Mouse (Mus musculus): ENCODE measurements at regions not wholly inside any gene's neighbourhood (a gene's known extent, or its start where the extent isn't known, plus 50 kb on each side); places are given as distances from the start of the nearest gene placed in this dataset.
"Not testable (repeated sequence)": the region's sequence is repeated elsewhere in the genome, so short reads cannot be mapped to it uniquely, and the experiment has no call there.

GRCm38 (mm10) chr4:153604695-153605485 is 122.3 kb upstream of the Ajap1 start:
- intact Hi-C loops (cut with DNase I): no loop called here
- DNase-seq (ENCODE audit: low spot score in 2 of 2): no peak

DNA sequence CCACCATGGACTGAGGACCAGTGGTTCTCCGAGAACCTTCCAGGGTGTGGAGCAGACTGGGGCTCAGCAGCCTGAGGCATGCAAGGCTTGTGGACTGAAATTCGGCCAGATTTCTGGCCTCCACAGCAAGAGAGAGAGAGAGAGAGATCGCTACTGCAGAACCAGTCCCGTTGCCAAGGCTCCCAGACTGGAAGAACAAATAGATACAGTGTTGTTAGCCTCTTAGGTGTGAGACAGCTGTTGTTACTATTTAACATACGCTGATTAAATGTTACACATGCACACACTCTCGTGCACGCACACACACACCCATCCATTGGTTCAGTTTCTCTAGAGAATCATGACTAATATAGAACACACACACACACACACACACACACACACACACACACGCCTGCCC is 133.4 kb upstream of the Ajap1 start:
- intact Hi-C loops (cut with DNase I): no loop called here
- peak; percentile 28 to 53 for DNase-seq (ENCODE audit: low spot score in 2 of 2)

DNA sequence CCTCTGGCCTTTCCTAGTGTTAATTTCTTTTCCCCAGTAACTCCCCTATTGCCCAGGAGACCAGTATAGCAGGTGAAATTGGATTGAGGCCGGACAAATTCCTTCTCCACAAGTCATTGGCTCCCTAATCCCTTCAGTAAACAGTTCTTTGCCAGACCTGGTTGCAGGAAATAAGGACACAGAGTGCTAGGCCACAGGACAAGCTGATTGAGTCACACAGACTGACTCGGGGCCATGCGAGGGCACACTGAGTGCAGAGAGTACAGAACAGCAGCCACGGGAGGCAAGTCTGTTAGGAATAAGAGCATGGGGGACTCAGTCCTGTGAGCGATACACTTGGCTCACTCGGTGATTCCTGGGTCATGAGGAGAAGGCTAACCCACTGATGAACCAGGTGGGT is 134.3 kb upstream of the Ajap1 start:
- intact Hi-C loops (cut with DNase I): no loop called here

GRCm38 (mm10) chr4:153620871-153621270 is 138.3 kb upstream of the Ajap1 start:
- no peak for DNase-seq (ENCODE audit: low spot score in 2 of 2)
- intact Hi-C loops (cut with DNase I): no loop called here

More for the DNA sequence above, 134.3 kb upstream of the Ajap1 start:
- DNase-seq (ENCODE audit: low spot score in 2 of 2): no peak

GRCm38 (mm10) chr4:153631161-153631560 is 148.6 kb upstream of the Ajap1 start:
- intact Hi-C loops (cut with DNase I): no loop called here
- DNase-seq (ENCODE audit: low spot score in 2 of 2): no peak

GRCm38 (mm10) chr4:153632056-153632455 is 149.4 kb upstream of the Ajap1 start:
- no peak for DNase-seq (ENCODE audit: low spot score in 2 of 2)
- intact Hi-C loops (cut with DNase I): no loop called here

DNA sequence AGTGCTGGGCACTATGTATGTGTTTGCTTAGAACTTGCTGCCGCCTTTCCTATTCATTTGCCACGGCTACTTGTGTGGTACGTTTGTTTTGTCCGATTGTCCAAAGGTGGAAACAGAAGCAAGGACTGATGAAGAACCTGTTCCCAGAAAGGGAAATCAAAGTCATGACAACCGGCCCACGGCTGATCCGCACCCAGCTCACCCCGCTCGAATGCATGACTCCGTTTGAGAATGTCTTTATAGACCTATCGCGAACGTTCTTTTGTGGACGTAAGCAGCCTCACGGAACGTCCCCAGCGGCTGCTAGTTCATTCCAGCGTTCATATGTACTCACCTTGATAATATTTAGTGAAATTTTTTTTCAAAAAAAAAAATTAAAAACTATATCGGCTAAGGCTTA is 149.9 kb upstream of the Ajap1 start:
- intact Hi-C loops (cut with DNase I): no loop called here
- no peak for DNase-seq (ENCODE audit: low spot score in 2 of 2)

GRCm38 (mm10) chr4:153633260-153633659 is 150.6 kb upstream of the Ajap1 start:
- no peak for DNase-seq (ENCODE audit: low spot score in 2 of 2)
- intact Hi-C loops (cut with DNase I): no loop called here

DNA sequence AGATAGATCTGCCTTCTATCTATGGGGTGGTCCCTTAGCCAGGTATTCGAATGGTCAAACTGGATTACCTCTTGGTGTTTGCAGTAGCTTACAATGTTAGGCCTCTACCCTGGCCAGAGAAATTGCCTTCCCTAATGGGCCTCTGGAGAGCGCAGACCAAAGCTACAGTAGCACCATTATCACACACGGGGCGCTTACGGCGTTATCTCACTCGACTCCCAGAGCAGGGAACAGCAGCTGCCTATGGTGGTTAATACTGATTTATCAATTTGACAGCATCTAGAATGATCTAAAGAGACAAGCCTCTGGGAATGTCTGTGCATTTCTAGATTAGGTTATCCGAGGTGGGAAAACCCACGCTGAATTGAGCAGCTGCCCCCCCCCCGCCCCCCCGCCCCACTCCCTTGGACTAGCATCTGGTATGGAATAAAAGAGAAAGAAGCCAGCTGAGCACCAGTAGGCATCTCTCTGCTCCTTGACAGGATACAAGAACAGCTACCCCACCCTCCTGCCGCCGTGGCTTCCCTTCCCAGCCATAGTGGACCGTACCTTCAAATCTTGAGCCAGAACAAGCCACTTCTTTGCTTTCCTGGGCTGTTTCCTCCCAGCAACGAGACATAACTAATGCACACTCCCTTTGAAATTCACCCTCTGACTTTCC is 151.7 kb upstream of the Ajap1 start:
- DNase-seq (ENCODE audit: low spot score in 2 of 2): no peak
- intact Hi-C loops (cut with DNase I): no loop called here

GRCm38 (mm10) chr4:153637989-153638388 is 155.4 kb upstream of the Ajap1 start:
- intact Hi-C loops (cut with DNase I): no loop called here
- no peak for DNase-seq (ENCODE audit: low spot score in 2 of 2)

- DNase-seq (ENCODE audit: low spot score in 2 of 2): no peak
- intact Hi-C loops (cut with DNase I): no loop called here
Observed at GRCm38 (mm10) chr4:153651849-153652248, 169.2 kb upstream of the Ajap1 start.

GRCm38 (mm10) chr4:153652841-153653240 is 170.2 kb upstream of the Ajap1 start:
- intact Hi-C loops (cut with DNase I): no loop called here

DNA sequence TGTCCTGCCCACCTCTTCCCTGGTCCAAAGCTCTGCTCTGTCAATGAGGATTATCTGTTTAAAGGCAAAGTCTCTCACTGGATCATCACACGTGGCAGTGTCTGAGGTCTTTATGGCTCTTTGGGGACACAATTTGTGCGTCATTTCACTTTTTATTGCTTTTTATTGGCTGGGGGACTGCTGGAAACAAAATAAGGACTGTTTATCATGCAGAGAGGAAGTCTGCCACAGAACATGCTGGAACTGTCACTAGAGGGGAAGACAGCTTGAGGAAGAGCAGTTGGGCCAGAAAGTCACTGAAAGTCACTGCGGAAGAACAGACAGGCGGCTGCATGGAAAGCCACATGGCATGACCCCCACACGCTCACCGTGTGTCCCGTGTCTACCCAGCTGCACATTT is 180.1 kb upstream of the Ajap1 start:
- DNase-seq (ENCODE audit: low spot score in 2 of 2): no peak
- intact Hi-C loops (cut with DNase I): no loop called here

More at GRCm38 (mm10) chr4:153652841-153653240, 170.2 kb upstream of the Ajap1 start:
- DNase-seq (ENCODE audit: low spot score in 2 of 2): peak; percentile 61 to 77

- DNase-seq (ENCODE audit: low spot score in 2 of 2); intact Hi-C loops (cut with DNase I): not testable (repeated sequence)
Observed at GRCm38 (mm10) chr4:153666626-153667236, 184.1 kb upstream of the Ajap1 start.

- no peak for DNase-seq (ENCODE audit: low spot score in 2 of 2)
- intact Hi-C loops (cut with DNase I): no loop called here
Observed at GRCm38 (mm10) chr4:153669070-153669469, 186.5 kb upstream of the Ajap1 start.

DNA sequence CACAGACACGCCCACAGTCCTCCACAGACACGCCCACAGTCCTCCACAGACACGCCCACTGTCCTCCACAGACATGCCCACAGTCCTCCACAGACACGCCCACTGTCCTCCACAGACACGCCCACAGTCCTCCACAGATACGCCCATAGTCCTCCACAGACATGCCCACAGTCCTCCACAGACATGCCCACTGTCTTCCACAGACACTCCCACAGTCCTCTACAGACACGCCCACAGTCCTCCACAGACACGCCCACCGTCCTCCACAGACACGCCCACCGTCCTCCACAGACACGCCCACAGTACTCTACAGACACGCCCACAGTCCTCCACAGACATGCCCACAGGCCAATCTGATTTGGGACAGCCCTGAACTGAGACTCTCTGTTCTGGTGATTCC is 187.6 kb upstream of the Ajap1 start:
- no peak for DNase-seq (ENCODE audit: low spot score in 2 of 2)
- intact Hi-C loops (cut with DNase I): no loop called here

DNA sequence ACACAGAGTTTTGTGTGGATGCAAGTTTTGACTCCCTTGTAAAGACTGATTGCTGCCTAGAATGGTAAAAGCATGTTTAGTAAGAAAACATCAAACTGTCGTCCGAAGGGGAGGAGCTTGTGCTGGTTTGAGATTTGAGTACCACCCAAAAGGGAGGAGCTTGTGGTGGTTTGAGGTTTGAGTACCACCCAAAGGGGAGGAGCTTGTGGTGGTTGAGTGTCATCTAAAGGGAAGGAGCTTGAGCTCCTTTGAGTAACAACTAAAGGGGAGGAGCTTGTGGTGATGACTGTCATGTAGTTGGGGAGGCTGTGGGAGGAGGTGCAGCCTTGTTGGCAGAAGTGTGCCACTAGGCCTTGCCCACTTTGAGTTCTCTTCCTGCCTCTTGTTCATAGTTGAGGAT is 192.8 kb upstream of the Ajap1 start:
- intact Hi-C loops (cut with DNase I): no loop called here
- no peak for DNase-seq (ENCODE audit: low spot score in 2 of 2)

DNA sequence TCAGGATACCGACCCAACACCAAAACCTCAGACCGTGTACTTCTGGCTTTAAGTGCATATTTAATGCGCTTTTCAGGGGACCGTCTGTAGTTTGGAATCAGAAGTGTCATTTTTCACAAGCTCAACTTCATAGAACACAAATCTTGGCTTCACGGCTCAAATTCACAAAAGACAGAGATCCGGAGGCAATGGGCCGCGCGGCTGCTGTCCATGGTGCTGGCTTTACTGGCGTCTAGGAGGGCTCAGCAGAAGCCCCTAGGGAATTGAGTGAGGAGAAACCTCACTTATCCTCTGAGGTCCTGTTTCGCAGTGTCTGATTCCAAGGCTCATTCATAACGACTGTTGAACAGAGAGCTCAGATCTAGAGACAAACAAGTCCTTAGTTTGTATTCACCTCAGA is 196.5 kb upstream of the Ajap1 start:
- intact Hi-C loops (cut with DNase I): no loop called here
- no peak for DNase-seq (ENCODE audit: low spot score in 2 of 2)

DNA sequence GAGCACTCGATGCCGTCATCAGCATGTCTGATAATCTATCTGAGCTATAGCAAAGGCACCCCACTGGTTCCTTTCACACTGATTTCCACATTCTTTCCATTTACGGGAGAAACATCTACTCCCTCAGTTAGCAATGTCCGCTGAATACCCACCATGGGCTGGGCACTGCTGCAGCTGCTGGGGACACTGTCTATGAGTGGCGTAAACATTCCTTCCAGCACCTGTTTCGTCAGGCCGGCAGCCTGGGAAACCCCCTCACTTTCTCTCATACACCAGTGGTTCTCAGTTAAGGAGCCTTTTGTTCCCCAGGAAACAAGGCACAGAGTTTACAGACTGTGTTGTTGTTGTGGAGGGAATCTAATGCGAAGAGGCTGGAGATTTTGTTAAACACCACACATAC is 205.8 kb upstream of the Ajap1 start:
- intact Hi-C loops (cut with DNase I): no loop called here

DNA sequence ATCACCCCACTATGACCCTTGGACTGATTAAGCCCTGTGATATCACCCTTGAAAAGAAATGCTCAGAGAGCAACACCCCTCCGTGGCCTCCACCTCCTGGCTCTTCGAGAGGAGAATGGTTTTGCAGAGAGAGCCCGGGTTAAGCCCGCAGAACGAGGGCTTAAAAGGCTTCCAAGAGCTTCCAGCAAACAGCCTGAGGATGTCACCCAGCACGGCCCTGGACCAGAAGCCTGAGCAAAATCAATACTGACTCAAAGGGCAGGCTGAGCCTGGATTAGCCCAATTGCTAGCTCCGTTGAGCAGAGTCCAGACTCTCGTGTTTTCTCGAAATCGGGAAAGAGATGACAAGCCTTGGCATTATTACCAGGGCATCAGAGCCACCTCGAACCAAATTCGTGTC is 211.3 kb upstream of the Ajap1 start:
- intact Hi-C loops (cut with DNase I): no loop called here
- DNase-seq (ENCODE audit: low spot score in 2 of 2): no peak

More for the DNA sequence above, 205.8 kb upstream of the Ajap1 start:
- no peak for DNase-seq (ENCODE audit: low spot score in 2 of 2)

Measured in left cerebral cortex, postnatal 14 days (tissue).